Mouse (Mus musculus): ENCODE data around the gene Ttc7b. TPM values are rescaled to one million over a fixed set of nuclear protein-coding genes. Genes with fewer than 3 reads are reported as not detected.

Ttc7b gene
- polyA plus RNA-seq, 1 experiment from 2014 or later, result 2.4 TPM

- WGBS, result 89% methylated on average over 5 of the region's 5 CpGs
- no peak overlapping the region for H3K4me3 ChIP-seq (ENCODE audit: low read depth, low read length)
- no peak overlapping the region for H3K4me2 ChIP-seq (replicated peaks; ENCODE audit: low read depth)
- no peak for ATAC-seq (ENCODE audit: low FRiP score, low TSS enrichment)
- no peak overlapping the region for H3K27ac ChIP-seq (replicated peaks)
- DNase-seq (ENCODE audit: low spot score), result no peak
- no peaks in the 10 kb centered on the region for H3K27me3 ChIP-seq (ENCODE audit: control insufficient read depth, insufficient read depth, low read length)
- H3K9ac ChIP-seq (ENCODE audit: low read length), result no peak overlapping the region
- no peaks in the 10 kb centered on the region for H3K36me3 ChIP-seq (ENCODE audit: control insufficient read depth, insufficient read depth, low read length)
- TF ChIP-seq CTCF (IDR thresholded peaks at IDR 0.05; ENCODE audit: low read depth) (no peak), EP300 (optimal IDR thresholded peaks at IDR 0.05) (no peak)
- no peaks in the 10 kb centered on the region for H3K4me1 ChIP-seq (replicated peaks; ENCODE audit: control insufficient read depth, insufficient read depth)
- no peaks in the 10 kb centered on the region for H3K9me3 ChIP-seq (ENCODE audit: control insufficient read depth, low read length)
Measured at GRCm38 (mm10) chr12:100493211-100493610, 27.4 kb downstream of the Ttc7b start.

GRCm38 (mm10) chr12:100492676-100493075 lies 27.9 kb downstream of the Ttc7b start:
- Histone ChIP-seq H3K27me3 (ENCODE audit: control insufficient read depth, insufficient read depth, low read length) (no peaks in the 10 kb centered on the region), H3K4me2 (replicated peaks; ENCODE audit: low read depth) (no peak overlapping the region), H3K4me1 (replicated peaks; ENCODE audit: control insufficient read depth, insufficient read depth) (no peaks in the 10 kb centered on the region), H3K9me3 (ENCODE audit: control insufficient read depth, low read length) (no peaks in the 10 kb centered on the region), H3K36me3 (ENCODE audit: control insufficient read depth, insufficient read depth, low read length) (no peaks in the 10 kb centered on the region), H3K9ac (ENCODE audit: low read length) (no peak overlapping the region), H3K4me3 (ENCODE audit: low read depth, low read length) (no peak overlapping the region), H3K27ac (replicated peaks) (no peak overlapping the region)
- TF ChIP-seq CTCF (IDR thresholded peaks at IDR 0.05; ENCODE audit: low read depth), result no peak
- no peak for TF ChIP-seq EP300 (optimal IDR thresholded peaks at IDR 0.05)
- ATAC-seq (ENCODE audit: low FRiP score, low TSS enrichment) (no peak), DNase-seq (ENCODE audit: low spot score) (no peak)
- WGBS, result 86% methylated on average over 3 of the region's 3 CpGs

- H3K9me3 ChIP-seq (ENCODE audit: control insufficient read depth, low read length), result no peaks in the 10 kb centered on the region
- H3K9ac ChIP-seq (ENCODE audit: low read length), result no peak overlapping the region
- no peaks in the 10 kb centered on the region for H3K4me1 ChIP-seq (replicated peaks; ENCODE audit: control insufficient read depth, insufficient read depth)
- H3K27ac ChIP-seq (replicated peaks), result no peak overlapping the region
- no peaks in the 10 kb centered on the region for H3K27me3 ChIP-seq (ENCODE audit: control insufficient read depth, insufficient read depth, low read length)
- no peak overlapping the region for H3K4me3 ChIP-seq (ENCODE audit: low read depth, low read length)
- DNase-seq (ENCODE audit: low spot score), result no peak
- ATAC-seq (ENCODE audit: low FRiP score, low TSS enrichment), result no peak
- no peak for TF ChIP-seq EP300 (optimal IDR thresholded peaks at IDR 0.05)
- no peaks in the 10 kb centered on the region for H3K36me3 ChIP-seq (ENCODE audit: control insufficient read depth, insufficient read depth, low read length)
- H3K4me2 ChIP-seq (replicated peaks; ENCODE audit: low read depth), result no peak overlapping the region
- 96% methylated on average over 10 of the region's 10 CpGs for WGBS
Measured at GRCm38 (mm10) chr12:100491967-100492611, 28.5 kb downstream of the Ttc7b start.

- no peak overlapping the region for H3K4me3 ChIP-seq (ENCODE audit: low read depth, low read length)
- TF ChIP-seq CTCF (IDR thresholded peaks at IDR 0.05; ENCODE audit: low read depth), result no peak
- TF ChIP-seq EP300 (optimal IDR thresholded peaks at IDR 0.05), result no peak
- no peaks in the 10 kb centered on the region for H3K9me3 ChIP-seq (ENCODE audit: control insufficient read depth, low read length)
- ATAC-seq (ENCODE audit: low FRiP score, low TSS enrichment) (no peak), DNase-seq (ENCODE audit: low spot score) (no peak)
- no peak overlapping the region for H3K27ac ChIP-seq (replicated peaks)
- H3K9ac ChIP-seq (ENCODE audit: low read length), result no peak overlapping the region
- H3K4me1 ChIP-seq (replicated peaks; ENCODE audit: control insufficient read depth, insufficient read depth), result no peaks in the 10 kb centered on the region
- no peak overlapping the region for H3K4me2 ChIP-seq (replicated peaks; ENCODE audit: low read depth)
- no peaks in the 10 kb centered on the region for H3K36me3 ChIP-seq (ENCODE audit: control insufficient read depth, insufficient read depth, low read length)
- 86% methylated on average over 7 of the region's 7 CpGs for WGBS
- no peaks in the 10 kb centered on the region for H3K27me3 ChIP-seq (ENCODE audit: control insufficient read depth, insufficient read depth, low read length)
Measured at GRCm38 (mm10) chr12:100489799-100490198, 30.8 kb downstream of the Ttc7b start.

GRCm38 (mm10) chr12:100488368-100488767 lies 32.3 kb downstream of the Ttc7b start:
- no peaks in the 10 kb centered on the region for H3K4me1 ChIP-seq (replicated peaks; ENCODE audit: control insufficient read depth, insufficient read depth)
- ATAC-seq (ENCODE audit: low FRiP score, low TSS enrichment), result no peak
- no peak overlapping the region for H3K9ac ChIP-seq (ENCODE audit: low read length)
- H3K27ac ChIP-seq (replicated peaks), result no peak overlapping the region
- no peak overlapping the region for H3K4me2 ChIP-seq (replicated peaks; ENCODE audit: low read depth)
- H3K4me3 ChIP-seq (ENCODE audit: low read depth, low read length), result no peak overlapping the region
- 93% methylated on average over 5 of the region's 5 CpGs for WGBS
- no peak for DNase-seq (ENCODE audit: low spot score)
- TF ChIP-seq CTCF (IDR thresholded peaks at IDR 0.05; ENCODE audit: low read depth), result no peak
- no peak for TF ChIP-seq EP300 (optimal IDR thresholded peaks at IDR 0.05)
- H3K9me3 ChIP-seq (ENCODE audit: control insufficient read depth, low read length), result no peaks in the 10 kb centered on the region
- no peaks in the 10 kb centered on the region for H3K36me3 ChIP-seq (ENCODE audit: control insufficient read depth, insufficient read depth, low read length)
- H3K27me3 ChIP-seq (ENCODE audit: control insufficient read depth, insufficient read depth, low read length), result no peaks in the 10 kb centered on the region

- Histone ChIP-seq H3K27me3 (ENCODE audit: control insufficient read depth, insufficient read depth, low read length) (no peaks in the 10 kb centered on the region), H3K9me3 (ENCODE audit: control insufficient read depth, low read length) (no peaks in the 10 kb centered on the region), H3K4me3 (ENCODE audit: low read depth, low read length) (no peak overlapping the region), H3K4me1 (replicated peaks; ENCODE audit: control insufficient read depth, insufficient read depth) (no peaks in the 10 kb centered on the region), H3K36me3 (ENCODE audit: control insufficient read depth, insufficient read depth, low read length) (no peaks in the 10 kb centered on the region), H3K9ac (ENCODE audit: low read length) (no peak overlapping the region), H3K27ac (replicated peaks) (no peak overlapping the region), H3K4me2 (replicated peaks; ENCODE audit: low read depth) (no peak overlapping the region)
- DNase-seq (ENCODE audit: low spot score) (no peak), ATAC-seq (ENCODE audit: low FRiP score, low TSS enrichment) (no peak)
- WGBS, result 56% methylated on average over 6 of the region's 6 CpGs
- TF ChIP-seq CTCF (IDR thresholded peaks at IDR 0.05; ENCODE audit: low read depth) (peak; percentile 61), EP300 (optimal IDR thresholded peaks at IDR 0.05) (no peak)
Measured at GRCm38 (mm10) chr12:100486232-100486631, 34.4 kb downstream of the Ttc7b start.
